In the genomic region with DNA sequence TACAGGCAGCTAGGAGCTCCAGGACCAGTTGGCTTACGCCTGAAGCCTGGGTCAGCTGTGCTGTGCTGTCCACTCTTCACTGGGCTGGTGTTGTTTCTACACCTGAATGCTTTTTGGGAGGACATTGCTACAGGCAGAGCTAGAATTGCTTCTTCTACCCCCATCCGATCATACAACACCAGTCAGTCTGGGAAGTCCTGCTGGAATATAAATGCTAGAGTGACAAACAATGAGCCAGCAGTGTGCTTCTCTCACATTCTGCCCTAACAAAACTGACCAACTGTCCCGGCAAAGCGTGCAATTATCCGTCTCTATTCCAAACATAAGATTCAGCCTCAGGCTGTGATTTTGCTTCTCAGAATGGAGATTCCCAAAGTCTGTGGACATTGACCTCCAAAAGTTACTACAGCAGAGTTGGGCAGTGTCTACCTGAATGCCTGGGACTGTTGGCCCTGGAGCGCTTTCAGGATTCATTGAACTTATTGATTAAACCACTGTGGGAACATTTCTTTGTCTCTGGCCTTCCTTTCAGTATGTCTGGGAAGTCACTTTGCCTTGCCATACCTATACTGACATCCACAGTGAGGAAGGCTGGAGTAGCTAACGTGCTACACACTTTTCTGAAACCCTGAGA, we compare ENCODE assay signal across 24 mouse cellular contexts.
"Had no signal": no experiment of that assay in that cellular context is flagged by ENCODE, and none has a peak within 500 bp of the region (broad histone marks: within the 10 kb centered on the region; RNA-seq: fewer than 3 reads in every experiment).

No protein-coding gene starts in this region.

- H3K9ac ChIP-seq: heart, embryonic 12.5 days; hindbrain, embryonic 14.5 days; intestine, embryonic 15.5 days; limb, embryonic 12.5 days; liver, embryonic 14.5 days had no signal

- H3K27ac ChIP-seq: heart, adult 2 months; heart, embryonic 10.5 days; hindbrain, embryonic 14.5 days; intestine, embryonic 15.5 days; layer of hippocampus, adult 2 months; left cerebral cortex, adult 2 months; limb, embryonic 10.5 days; limb, embryonic 12.5 days; liver, embryonic 14.5 days had no signal

- H3K4me3 ChIP-seq: gastrocnemius, adult 2 months; heart, adult 2 months; heart, embryonic 10.5 days; heart, embryonic 12.5 days; intestine, embryonic 15.5 days; layer of hippocampus, adult 2 months; left cerebral cortex, adult 2 months; limb, embryonic 10.5 days; limb, embryonic 12.5 days had no signal

- H3K4me2 ChIP-seq: heart, embryonic 12.5 days; hindbrain, embryonic 14.5 days; intestine, embryonic 15.5 days; limb, embryonic 12.5 days; liver, embryonic 11.5 days had no signal

- H3K27me3 ChIP-seq: intestine, embryonic 15.5 days had no signal

- H3K9me3 ChIP-seq: heart, embryonic 10.5 days; heart, embryonic 12.5 days; intestine, embryonic 15.5 days; limb, embryonic 10.5 days; limb, embryonic 12.5 days had no signal

- H3K36me3 ChIP-seq: heart, embryonic 10.5 days; heart, embryonic 12.5 days; intestine, embryonic 15.5 days; limb, embryonic 10.5 days; limb, embryonic 12.5 days had no signal

- ATAC-seq: hindbrain, embryonic 16.5 days; inflammation-experienced regulatory T-cells, adult 6 months; intestine, embryonic 15.5 days; intestine, postnatal 0 days had no signal

- DNase-seq: gastrocnemius, adult 2 months; gastrocnemius, postnatal 10 days; gastrocnemius, postnatal 25 days; heart, adult 2 months; heart, postnatal 10 days; heart, postnatal 4 days; kidney, adult 18-20 months; kidney, adult 8-10 months; kidney, postnatal 10 days; kidney, postnatal 25 days; kidney, postnatal 4 days had no signal

- H3K4me1 ChIP-seq: intestine, embryonic 15.5 days had no signal
